Mouse (Mus musculus) midbrain, embryonic 16.5 days (tissue): Measurements from ENCODE around the gene Mmp14. TPM values are rescaled to one million over a fixed set of nuclear protein-coding genes. Genes with fewer than 3 reads are reported as not detected.

Experiments
- ATAC-seq: fragments of 200-750 bp; cut with Nextera tagmentation; 2 replicates; pipeline ENCODE4 v1.8.0; 2017; ENCODE audit warnings: moderate TSS enrichment
- H3K27ac ChIP-seq: fragments of 300-500 bp; sonication (generic); 2 replicates; pipeline ENCODE4 v1.5.1; 2014; ENCODE audit warnings: mild to moderate bottlenecking, low read length, mixed read lengths
- H3K27me3 ChIP-seq: fragments of 300-500 bp; sonication (generic); 2 replicates; pipeline ENCODE4 v1.6.1; 2014; ENCODE audit warnings: low read depth, low read length, mixed read lengths; ENCODE audit not compliant: control insufficient read depth, insufficient read depth
- H3K36me3 ChIP-seq: fragments of 300-500 bp; sonication (generic); 2 replicates; pipeline ENCODE4 v1.6.1; 2014; ENCODE audit warnings: mild to moderate bottlenecking, low read length, moderate library complexity, mixed read lengths; ENCODE audit not compliant: control insufficient read depth, insufficient read depth
- H3K4me1 ChIP-seq: fragments of 300-500 bp; sonication (generic); 2 replicates; pipeline ENCODE4 v1.6.1; 2014; ENCODE audit warnings: mild to moderate bottlenecking, low read length, mixed read lengths; ENCODE audit not compliant: control insufficient read depth, insufficient read depth
- H3K4me2 ChIP-seq: fragments of 300-500 bp; sonication (generic); 2 replicates; pipeline ENCODE4 v1.6.1; 2014; ENCODE audit warnings: mild to moderate bottlenecking, low read length, mixed read lengths
- H3K4me3 ChIP-seq: fragments of 300-500 bp; sonication (generic); 2 replicates; pipeline ENCODE4 v1.5.1; 2014; ENCODE audit warnings: low read depth, mild to moderate bottlenecking, low read length, moderate library complexity, mixed read lengths
- H3K9ac ChIP-seq: fragments of 300-500 bp; sonication (generic); 2 replicates; pipeline ENCODE4 v1.6.1; 2014; ENCODE audit warnings: low read depth, low read length, mixed read lengths
- H3K9me3 ChIP-seq: fragments of 300-500 bp; sonication (generic); replicated peaks from 2 replicates; pipeline ENCODE4 v1.6.1; 2014; ENCODE audit warnings: mild to moderate bottlenecking, low read length, mixed read lengths; ENCODE audit not compliant: control insufficient read depth, poor library complexity, severe bottlenecking
- WGBS: fragments of 180-500 bp; shearing (Covaris S2); extraction: QIAGEN DNeasy Blood & Tissue Kit; methylation state at CpG from one replicate; pipeline ENCODE4 v1.1.7; 2014; 5-methylcytosine and 5-hydroxymethylcytosine counted together
- polyA plus RNA-seq: library from polyadenylated mRNA; unstranded; fragments of >200 nt; fragmentation: Nextera tagmentation; extraction: Ambion mirVana; gene quantifications from 2 replicates; pipeline ENCODE4 v1.2.1, GENCODE M21; 2015

The Mmp14 gene
- polyA plus RNA-seq, 1 experiment from 2014 or later: 43.5 TPM

- ATAC-seq: no peak
- no peaks in the 10 kb centered on the region for H3K36me3 ChIP-seq
- H3K9ac ChIP-seq: no peak overlapping the region
- H3K4me2 ChIP-seq: peak overlapping the region; percentile 88; the same call in 1 of the 2 replicates
- peaks cover 35% of the 10 kb centered on the region for H3K4me1 ChIP-seq
- no peak overlapping the region for H3K27ac ChIP-seq
- WGBS: 67% methylated on average over 7 of the region's 7 CpGs
- no peak overlapping the region for H3K4me3 ChIP-seq
- H3K27me3 ChIP-seq: no peaks in the 10 kb centered on the region
- H3K9me3 ChIP-seq: no peaks in the 10 kb centered on the region
These were observed 1.9 kb upstream of the Mmp14 start for GRCm38 (mm10) chr14:54429332-54430093.

- peak overlapping the region; percentile 55 for H3K4me3 ChIP-seq
- WGBS: 3% methylated on average over 18 of the region's 18 CpGs
- H3K27me3 ChIP-seq: no peaks in the 10 kb centered on the region
- no peaks in the 10 kb centered on the region for H3K36me3 ChIP-seq
- no peaks in the 10 kb centered on the region for H3K9me3 ChIP-seq
- H3K9ac ChIP-seq: peak overlapping the region; percentile 76
- peak overlapping the region; percentile 88 for H3K4me2 ChIP-seq
- peaks cover 34% of the 10 kb centered on the region for H3K4me1 ChIP-seq
- ATAC-seq: no peak
- H3K27ac ChIP-seq: peak overlapping the region; percentile 79
These were observed 836 bp upstream of the Mmp14 start for GRCm38 (mm10) chr14:54430406-54431145.

- 2% methylated on average over 48 of the region's 54 CpGs for WGBS
- Histone ChIP-seq H3K36me3 (no peaks in the 10 kb centered on the region), H3K27me3 (no peaks in the 10 kb centered on the region), H3K4me3 (peak overlapping the region; percentile 55), H3K9me3 (no peaks in the 10 kb centered on the region), H3K4me2 (peak overlapping the region; percentile 88), H3K9ac (peak overlapping the region; percentile 76), H3K4me1 (peaks cover 29% of the 10 kb centered on the region), H3K27ac (peak overlapping the region; percentile 79)
- peak; percentile 30; the same call in 1 of the 2 replicates for ATAC-seq
These were observed 845 bp downstream of the Mmp14 start for GRCm38 (mm10) chr14:54432078-54432836.

- Histone ChIP-seq H3K36me3 (no peaks in the 10 kb centered on the region), H3K4me2 (peak overlapping the region; percentile 88), H3K27ac (peak overlapping the region; percentile 79), H3K27me3 (no peaks in the 10 kb centered on the region), H3K4me1 (peaks cover 20% of the 10 kb centered on the region), H3K4me3 (peak overlapping the region; percentile 55), H3K9me3 (no peaks in the 10 kb centered on the region), H3K9ac (peak overlapping the region; percentile 76)
- 34% methylated on average over 17 of the region's 17 CpGs for WGBS
- ATAC-seq: peak; percentile 43; the same call in 1 of the 2 replicates
These were observed 1.7 kb downstream of the Mmp14 start for GRCm38 (mm10) chr14:54432837-54433830.

GRCm38 (mm10) chr14:54433941-54434531 lies 2.6 kb downstream of the Mmp14 start:
- Histone ChIP-seq H3K9me3 (no peaks in the 10 kb centered on the region), H3K27ac (peak overlapping the region; percentile 51), H3K4me2 (peak overlapping the region; percentile 88), H3K4me1 (peaks cover 20% of the 10 kb centered on the region), H3K9ac (no peak overlapping the region), H3K4me3 (peak overlapping the region; percentile 55), H3K36me3 (no peaks in the 10 kb centered on the region), H3K27me3 (no peaks in the 10 kb centered on the region)
- WGBS: 67% methylated on average over 12 of the region's 12 CpGs
- ATAC-seq: no peak

- H3K9ac ChIP-seq: no peak overlapping the region
- H3K27ac ChIP-seq: no peak overlapping the region
- no peak overlapping the region for H3K4me3 ChIP-seq
- no peak overlapping the region for H3K4me2 ChIP-seq
- H3K9me3 ChIP-seq: no peaks in the 10 kb centered on the region
- H3K36me3 ChIP-seq: no peaks in the 10 kb centered on the region
- no peak for ATAC-seq
- H3K27me3 ChIP-seq: no peaks in the 10 kb centered on the region
- H3K4me1 ChIP-seq: peaks cover 22% of the 10 kb centered on the region
- 88% methylated on average over 11 of the region's 11 CpGs for WGBS
These were observed 3.9 kb downstream of the Mmp14 start for GRCm38 (mm10) chr14:54435194-54435918.

- no peak for ATAC-seq
- 67% methylated on average over 12 of the region's 12 CpGs for WGBS
- Histone ChIP-seq H3K27ac (no peak overlapping the region), H3K4me1 (peaks cover 5% of the 10 kb centered on the region; the same call in 1 of the 2 replicates), H3K9me3 (no peaks in the 10 kb centered on the region), H3K4me2 (no peak overlapping the region), H3K4me3 (no peak overlapping the region), H3K27me3 (no peaks in the 10 kb centered on the region), H3K36me3 (no peaks in the 10 kb centered on the region), H3K9ac (no peak overlapping the region)
These were observed 7.7 kb downstream of the Mmp14 start for GRCm38 (mm10) chr14:54439155-54439554.
